Mouse (Mus musculus): ENCODE results near the gene Prdm4.
A peak's percentile ranks its signal among the peaks of the same experiment; 100 is the strongest.

Prdm4 gene

GRCm38 (mm10) chr10:85916498-85917309, at the start of gene Prdm4:
TSS of gene Prdm4 (minus strand) at chr10:85917142.
- peak; percentile 84 for DNase-seq (ENCODE audit: low spot score)

- DNase-seq (ENCODE audit: low spot score): no peak
These were observed 49.5 kb upstream of the Prdm4 start for GRCm38 (mm10) chr10:85966476-85966875.

GRCm38 (mm10) chr10:85964316-85964715, 47.4 kb upstream of the Prdm4 start:
- no peak for DNase-seq (ENCODE audit: low spot score)

- DNase-seq (ENCODE audit: low spot score): no peak
These were observed 46.0 kb upstream of the Prdm4 start for GRCm38 (mm10) chr10:85962897-85963296.

GRCm38 (mm10) chr10:85957464-85957950, 40.6 kb upstream of the Prdm4 start, which contains the start of gene Rtcb:
TSS of gene Rtcb (minus strand) at chr10:85957823.
- peak; percentile 95 for DNase-seq (ENCODE audit: low spot score)

- DNase-seq (ENCODE audit: low spot score): no peak
These were observed 40.0 kb upstream of the Prdm4 start for GRCm38 (mm10) chr10:85956871-85957419.

GRCm38 (mm10) chr10:85954429-85954828, 37.5 kb upstream of the Prdm4 start:
- DNase-seq (ENCODE audit: low spot score): no peak

GRCm38 (mm10) chr10:85953401-85953800, 36.5 kb upstream of the Prdm4 start:
- no peak for DNase-seq (ENCODE audit: low spot score)

GRCm38 (mm10) chr10:85951765-85952443, 35.0 kb upstream of the Prdm4 start:
- no peak for DNase-seq (ENCODE audit: low spot score)

GRCm38 (mm10) chr10:85948483-85949196, 31.7 kb upstream of the Prdm4 start:
- no peak for DNase-seq (ENCODE audit: low spot score)

- no peak for DNase-seq (ENCODE audit: low spot score)
These were observed 19.5 kb upstream of the Prdm4 start for GRCm38 (mm10) chr10:85936280-85936965.

GRCm38 (mm10) chr10:85929962-85930361, 13.0 kb upstream of the Prdm4 start:
- no peak for DNase-seq (ENCODE audit: low spot score)

- DNase-seq (ENCODE audit: low spot score): no peak
These were observed 12.3 kb upstream of the Prdm4 start for GRCm38 (mm10) chr10:85929208-85929591.

- no peak for DNase-seq (ENCODE audit: low spot score)
These were observed 11.7 kb upstream of the Prdm4 start for GRCm38 (mm10) chr10:85928499-85929207.

- no peak for DNase-seq (ENCODE audit: low spot score)
These were observed 10.9 kb upstream of the Prdm4 start, which contains the start of gene Ascl4 for GRCm38 (mm10) chr10:85927676-85928445. TSS of gene Ascl4 (plus strand) at chr10:85927681.

GRCm38 (mm10) chr10:85879886-85880486, 37.0 kb downstream of the Prdm4 start:
- DNase-seq (ENCODE audit: low spot score): no peak

- DNase-seq (ENCODE audit: low spot score): no peak
These were observed 41.1 kb downstream of the Prdm4 start for GRCm38 (mm10) chr10:85875812-85876211.

- DNase-seq (ENCODE audit: low spot score): no peak
These were observed 42.9 kb downstream of the Prdm4 start for GRCm38 (mm10) chr10:85873861-85874544.

- no peak for DNase-seq (ENCODE audit: low spot score)
These were observed 44.5 kb downstream of the Prdm4 start for GRCm38 (mm10) chr10:85872479-85872773.

Data from urinary bladder, postnatal 10 days (tissue).